Mouse (Mus musculus) midbrain, embryonic 15.5 days (tissue): ENCODE results near the gene Ccnt2. TPM values are rescaled to one million over a fixed set of nuclear protein-coding genes. Genes with fewer than 3 reads are reported as not detected.
A peak's percentile ranks its signal among the peaks of the same experiment; 100 is the strongest.

Experiments used
- ATAC-seq: fragments of 200-750 bp; cut with Nextera tagmentation; replicated peaks from 2 replicates; pipeline ENCODE4 v1.8.0; 2017; ENCODE audit warnings: moderate TSS enrichment
- H3K27ac ChIP-seq: fragments of 300-500 bp; sonication (generic); 2 replicates; pipeline ENCODE4 v1.5.1; 2015; ENCODE audit warnings: mild to moderate bottlenecking, inconsistent platforms
- H3K27me3 ChIP-seq: fragments of 300-500 bp; sonication (generic); replicated peaks from 2 replicates; pipeline ENCODE4 v1.6.1; 2015; ENCODE audit warnings: inconsistent platforms
- H3K36me3 ChIP-seq: fragments of 300-500 bp; sonication (generic); replicated peaks from 2 replicates; pipeline ENCODE4 v1.6.1; 2015; ENCODE audit warnings: inconsistent platforms
- H3K4me1 ChIP-seq: fragments of 300-500 bp; sonication (generic); 2 replicates; pipeline ENCODE4 v1.6.1; 2015; ENCODE audit warnings: inconsistent platforms
- H3K4me2 ChIP-seq: fragments of 300-500 bp; sonication (generic); 2 replicates; pipeline ENCODE4 v1.6.1; 2015; ENCODE audit warnings: inconsistent platforms, mild to moderate bottlenecking, moderate library complexity
- H3K4me3 ChIP-seq: fragments of 300-500 bp; sonication (generic); 2 replicates; pipeline ENCODE4 v1.5.1; 2015; ENCODE audit warnings: mild to moderate bottlenecking, inconsistent platforms
- H3K9ac ChIP-seq: fragments of 300-500 bp; sonication (generic); 2 replicates; pipeline ENCODE4 v1.6.1; 2015; ENCODE audit warnings: mild to moderate bottlenecking, inconsistent platforms
- H3K9me3 ChIP-seq: fragments of 300-500 bp; sonication (generic); 2 replicates; pipeline ENCODE4 v1.6.1; 2016; ENCODE audit warnings: inconsistent platforms
- WGBS: fragments of 180-500 bp; shearing (Covaris S2); methylation state at CpG from one replicate; pipeline ENCODE4 v1.1.7; 2015; ENCODE audit warnings: mixed read lengths; 5-methylcytosine and 5-hydroxymethylcytosine counted together
- polyA plus RNA-seq: library from polyadenylated mRNA; unstranded; fragments of >200 nt; fragmentation: Nextera tagmentation; extraction: Ambion mirVana; gene quantifications from 2 replicates; pipeline ENCODE4 v1.2.1, GENCODE M21; 2015

Gene Ccnt2
- polyA plus RNA-seq, 1 experiment from 2014 or later = 117 TPM

- Histone ChIP-seq H3K4me2 (no peak overlapping the region), H3K9ac (no peak overlapping the region), H3K27ac (no peak overlapping the region), H3K36me3 (no peaks in the 10 kb centered on the region), H3K4me1 (no peaks in the 10 kb centered on the region), H3K4me3 (no peak overlapping the region), H3K9me3 (peaks cover 8% of the 10 kb centered on the region; the same call in 1 of the 2 replicates), H3K27me3 (no peaks in the 10 kb centered on the region)
- ATAC-seq = no peak
- 82% methylated on average over 7 of the region's 7 CpGs for WGBS
Measured at GRCm38 (mm10) chr1:127850075-127850610, 76.2 kb downstream of the Ccnt2 start.

- Histone ChIP-seq H3K4me1 (no peaks in the 10 kb centered on the region), H3K27me3 (no peaks in the 10 kb centered on the region), H3K9me3 (peaks cover 8% of the 10 kb centered on the region; the same call in 1 of the 2 replicates), H3K9ac (no peak within 1 kb of the TSS), H3K36me3 (no peaks in the 10 kb centered on the region), H3K27ac (no peak within 1 kb of the TSS), H3K4me2 (no peak within 1 kb of the TSS), H3K4me3 (peak within 1 kb of the TSS; percentile 6; the same call in 1 of the 2 replicates)
- 60% methylated on average over 14 of the region's 14 CpGs for WGBS
- no peak for ATAC-seq
Measured at GRCm38 (mm10) chr1:127854486-127855222, 80.7 kb downstream of the Ccnt2 start, which contains the start of gene Map3k19. TSS of gene Map3k19 (minus strand) at chr1:127855031.

Other genes with a start within 250 kb of the Ccnt2 start
- gene Tmem163, start 94.6 kb upstream of the Ccnt2 start, polyA plus RNA-seq = 63.5 and 71.5 TPM in 2 replicates
- gene Acmsd, start 44.8 kb upstream of the Ccnt2 start, polyA plus RNA-seq = 0.08 and 0.13 TPM in 2 replicates
- gene Map3k19, start 80.9 kb downstream of the Ccnt2 start, polyA plus RNA-seq = 0.58 and 0.95 TPM in 2 replicates
- 21.3 and 24.4 TPM in 2 replicates for gene Rab3gap1, start 94.6 kb downstream of the Ccnt2 start, polyA plus RNA-seq